Mouse (Mus musculus) heart, embryonic 12.5 days (tissue): ENCODE data around the gene Grin2c. TPM values are rescaled to one million over a fixed set of nuclear protein-coding genes. Genes with fewer than 3 reads are reported as not detected.

Experiments used
- ATAC-seq: fragments of 200-750 bp; cut with Nextera tagmentation; 2 replicates; pipeline ENCODE4 v1.8.0; 2017; ENCODE audit warnings: moderate TSS enrichment, moderate library complexity; ENCODE audit not compliant: insufficient number of reproducible peaks, low FRiP score
- H3K27ac ChIP-seq: fragments of 300-500 bp; sonication (generic); 2 replicates; pipeline ENCODE4 v1.5.1; 2016; ENCODE audit warnings: mild to moderate bottlenecking, moderate library complexity; ENCODE audit not compliant: poor library complexity, severe bottlenecking
- H3K27me3 ChIP-seq: fragments of 300-500 bp; sonication (generic); replicated peaks from 2 replicates; pipeline ENCODE4 v1.6.1; 2016; ENCODE audit warnings: mild to moderate bottlenecking, moderate library complexity
- H3K36me3 ChIP-seq: fragments of 300-500 bp; sonication (generic); 2 replicates; pipeline ENCODE4 v1.6.1; 2016; ENCODE audit warnings: mild to moderate bottlenecking, moderate library complexity
- H3K4me1 ChIP-seq: fragments of 300-500 bp; sonication (generic); replicated peaks from 2 replicates; pipeline ENCODE4 v1.6.1; 2016; ENCODE audit warnings: mild to moderate bottlenecking
- H3K4me2 ChIP-seq: fragments of 300-500 bp; sonication (generic); 2 replicates; pipeline ENCODE4 v1.6.1; 2016; ENCODE audit warnings: mild to moderate bottlenecking, moderate library complexity
- H3K4me3 ChIP-seq: fragments of 300-500 bp; sonication (generic); 2 replicates; pipeline ENCODE4 v1.5.1; 2016; ENCODE audit warnings: mild to moderate bottlenecking
- H3K9ac ChIP-seq: fragments of 300-500 bp; sonication (generic); 2 replicates; pipeline ENCODE4 v1.6.1; 2016; ENCODE audit warnings: mild to moderate bottlenecking, moderate library complexity
- H3K9me3 ChIP-seq: fragments of 300-500 bp; sonication (generic); replicated peaks from 2 replicates; pipeline ENCODE4 v1.6.1; 2016; ENCODE audit warnings: mild to moderate bottlenecking, moderate library complexity
- WGBS: fragments of 180-500 bp; shearing (Covaris S2); methylation state at CpG from one replicate; pipeline ENCODE4 v1.1.7; 2016; 5-methylcytosine and 5-hydroxymethylcytosine counted together
- polyA plus RNA-seq: library from polyadenylated mRNA; unstranded; fragments of >200 nt; fragmentation: Nextera tagmentation; extraction: Ambion mirVana; gene quantifications from 2 replicates; pipeline ENCODE4 v1.2.1, GENCODE M21; 2016

Grin2c gene
- polyA plus RNA-seq, 1 experiment from 2014 or later, result 0.15 TPM

GRCm38 (mm10) chr11:115295939-115296338 is 28.9 kb upstream of the Grin2c start:
- peaks cover 43% of the 10 kb centered on the region for H3K27me3 ChIP-seq
- no peak overlapping the region for H3K4me3 ChIP-seq
- no peak for ATAC-seq
- H3K27ac ChIP-seq, result no peak overlapping the region
- no peaks in the 10 kb centered on the region for H3K36me3 ChIP-seq
- H3K4me2 ChIP-seq, result no peak overlapping the region
- 0 out of 2 replicates have a peak, but pooled peaks cover 3% of the 10 kb centered on the region for H3K9me3 ChIP-seq
- H3K9ac ChIP-seq, result no peak overlapping the region
- H3K4me1 ChIP-seq, result peaks cover 17% of the 10 kb centered on the region
- 82% methylated on average over 11 of the region's 11 CpGs for WGBS

GRCm38 (mm10) chr11:115292631-115293375 is 25.8 kb upstream of the Grin2c start:
- no peak for ATAC-seq
- peaks cover 22% of the 10 kb centered on the region for H3K27me3 ChIP-seq
- H3K9me3 ChIP-seq, result no peaks in the 10 kb centered on the region
- no peak overlapping the region for H3K4me3 ChIP-seq
- H3K4me1 ChIP-seq, result peaks cover 20% of the 10 kb centered on the region
- H3K4me2 ChIP-seq, result no peak overlapping the region
- no peak overlapping the region for H3K27ac ChIP-seq
- no peak overlapping the region for H3K9ac ChIP-seq
- WGBS, result 50% methylated on average over 14 of the region's 14 CpGs
- no peaks in the 10 kb centered on the region for H3K36me3 ChIP-seq

GRCm38 (mm10) chr11:115291503-115291902 is 24.5 kb upstream of the Grin2c start:
- 79% methylated on average over 10 of the region's 10 CpGs for WGBS
- Histone ChIP-seq H3K4me2 (no peak overlapping the region), H3K9ac (no peak overlapping the region), H3K4me3 (no peak overlapping the region), H3K9me3 (no peaks in the 10 kb centered on the region), H3K27ac (no peak overlapping the region), H3K27me3 (peaks cover 10% of the 10 kb centered on the region), H3K36me3 (no peaks in the 10 kb centered on the region), H3K4me1 (peaks cover 12% of the 10 kb centered on the region)
- no peak for ATAC-seq

GRCm38 (mm10) chr11:115290919-115291318 is 23.9 kb upstream of the Grin2c start:
- Histone ChIP-seq H3K36me3 (no peaks in the 10 kb centered on the region), H3K27ac (0 out of 2 replicates have a peak overlapping the region, but pooled peaks have one; percentile 0)
- 60% methylated on average over 6 of the region's 6 CpGs for WGBS

GRCm38 (mm10) chr11:115290314-115290713 is 23.3 kb upstream of the Grin2c start:
- H3K27me3 ChIP-seq, result no peaks in the 10 kb centered on the region
- no peak overlapping the region for H3K4me2 ChIP-seq
- ATAC-seq, result no peak
- H3K27ac ChIP-seq, result 0 out of 2 replicates have a peak overlapping the region, but pooled peaks have one; percentile 0
- WGBS, result 92% methylated on average over 1 of the region's 1 CpGs
- peaks cover 15% of the 10 kb centered on the region for H3K4me1 ChIP-seq
- no peaks in the 10 kb centered on the region for H3K36me3 ChIP-seq
- no peak overlapping the region for H3K9ac ChIP-seq
- no peak overlapping the region for H3K4me3 ChIP-seq
- H3K9me3 ChIP-seq, result no peaks in the 10 kb centered on the region

More at GRCm38 (mm10) chr11:115290919-115291318, 23.9 kb upstream of the Grin2c start:
- H3K27me3 ChIP-seq, result peaks cover 4% of the 10 kb centered on the region; the same call in 1 of the 2 replicates
- H3K4me3 ChIP-seq, result no peak overlapping the region
- no peak overlapping the region for H3K9ac ChIP-seq
- no peak overlapping the region for H3K4me2 ChIP-seq
- no peak for ATAC-seq
- peaks cover 12% of the 10 kb centered on the region for H3K4me1 ChIP-seq
- H3K9me3 ChIP-seq, result no peaks in the 10 kb centered on the region

- ATAC-seq, result no peak
- H3K4me3 ChIP-seq, result no peak overlapping the region
- no peaks in the 10 kb centered on the region for H3K9me3 ChIP-seq
- no peaks in the 10 kb centered on the region for H3K27me3 ChIP-seq
- H3K36me3 ChIP-seq, result no peaks in the 10 kb centered on the region
- no peak overlapping the region for H3K4me2 ChIP-seq
- H3K27ac ChIP-seq, result no peak overlapping the region
- H3K4me1 ChIP-seq, result peaks cover 15% of the 10 kb centered on the region
- WGBS, result 74% methylated on average over 8 of the region's 8 CpGs
- H3K9ac ChIP-seq, result no peak overlapping the region
Observed at GRCm38 (mm10) chr11:115289885-115290284, 22.8 kb upstream of the Grin2c start.

GRCm38 (mm10) chr11:115288305-115288704 is 21.3 kb upstream of the Grin2c start:
- Histone ChIP-seq H3K4me2 (no peak overlapping the region), H3K27me3 (no peaks in the 10 kb centered on the region), H3K27ac (no peak overlapping the region), H3K36me3 (no peaks in the 10 kb centered on the region), H3K9me3 (no peaks in the 10 kb centered on the region), H3K4me1 (peaks cover 15% of the 10 kb centered on the region), H3K9ac (no peak overlapping the region), H3K4me3 (no peak overlapping the region)
- no peak for ATAC-seq
- 86% methylated on average over 2 of the region's 2 CpGs for WGBS

GRCm38 (mm10) chr11:115287386-115287785 is 20.3 kb upstream of the Grin2c start:
- Histone ChIP-seq H3K4me3 (no peak overlapping the region), H3K9ac (no peak overlapping the region), H3K27me3 (no peaks in the 10 kb centered on the region), H3K9me3 (no peaks in the 10 kb centered on the region), H3K36me3 (no peaks in the 10 kb centered on the region), H3K27ac (no peak overlapping the region), H3K4me2 (no peak overlapping the region), H3K4me1 (peaks cover 11% of the 10 kb centered on the region)
- ATAC-seq, result 0 out of 2 replicates have a peak, but pooled peaks have one; percentile 9
- 83% methylated on average over 5 of the region's 5 CpGs for WGBS

GRCm38 (mm10) chr11:115286201-115286993 is 19.4 kb upstream of the Grin2c start:
- Histone ChIP-seq H3K9ac (no peak overlapping the region), H3K4me2 (no peak overlapping the region), H3K27me3 (no peaks in the 10 kb centered on the region), H3K9me3 (no peaks in the 10 kb centered on the region), H3K36me3 (no peaks in the 10 kb centered on the region), H3K27ac (no peak overlapping the region), H3K4me3 (no peak overlapping the region), H3K4me1 (peaks cover 18% of the 10 kb centered on the region)
- WGBS, result 68% methylated on average over 19 of the region's 19 CpGs
- no peak for ATAC-seq

- Histone ChIP-seq H3K9ac (no peak overlapping the region), H3K9me3 (no peaks in the 10 kb centered on the region), H3K27ac (no peak overlapping the region), H3K4me3 (no peak overlapping the region), H3K4me2 (no peak overlapping the region), H3K36me3 (no peaks in the 10 kb centered on the region), H3K4me1 (peaks cover 18% of the 10 kb centered on the region), H3K27me3 (no peaks in the 10 kb centered on the region)
- no peak for ATAC-seq
- WGBS, result 43% methylated on average over 4 of the region's 4 CpGs
Observed at GRCm38 (mm10) chr11:115285282-115285681, 18.2 kb upstream of the Grin2c start.

GRCm38 (mm10) chr11:115283891-115284620 is 17.0 kb upstream of the Grin2c start:
- ATAC-seq, result no peak
- WGBS, result 75% methylated on average over 12 of the region's 12 CpGs

More at GRCm38 (mm10) chr11:115283891-115284620, 17.0 kb upstream of the Grin2c start:
- no peaks in the 10 kb centered on the region for H3K36me3 ChIP-seq
- no peaks in the 10 kb centered on the region for H3K9me3 ChIP-seq
- no peak overlapping the region for H3K27ac ChIP-seq
- no peak overlapping the region for H3K4me3 ChIP-seq
- no peak overlapping the region for H3K9ac ChIP-seq
- H3K27me3 ChIP-seq, result no peaks in the 10 kb centered on the region
- no peak overlapping the region for H3K4me2 ChIP-seq
- peaks cover 14% of the 10 kb centered on the region for H3K4me1 ChIP-seq
